Mouse (Mus musculus) right cerebral cortex, postnatal 25 days (tissue): ENCODE results near the gene Nsun2.
"Not testable (repeated sequence)": the region's sequence is repeated elsewhere in the genome, so short reads cannot be mapped to it uniquely, and the experiment has no call there.

Experiments
- DNase-seq: peaks from one replicate; pipeline ENCODE4 v3.0.0; 2022

The Nsun2 gene

DNA sequence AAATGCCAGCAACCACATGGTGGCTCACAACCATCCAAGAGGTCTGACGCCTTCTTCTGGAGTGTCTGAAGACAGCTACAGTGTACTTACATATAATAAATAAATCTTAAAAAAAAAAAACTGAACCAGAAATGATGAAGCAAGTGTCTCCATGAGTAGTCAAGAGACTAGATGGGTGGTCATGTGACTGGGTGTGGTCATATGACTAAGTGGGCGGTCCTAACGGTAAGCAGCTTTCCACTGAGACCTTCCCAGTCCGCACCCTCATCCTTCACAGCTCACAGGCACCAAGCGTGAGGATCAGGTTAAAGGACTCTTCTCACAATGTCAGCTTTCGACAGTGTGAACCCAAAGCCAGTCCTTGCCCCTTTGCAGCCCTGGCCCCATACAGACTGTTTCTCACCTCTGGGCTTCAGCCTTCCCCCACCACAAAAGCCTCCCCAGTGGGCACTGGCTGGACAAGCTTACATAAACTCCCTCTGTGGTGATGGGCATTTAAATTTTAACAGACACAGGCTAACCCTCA lies 22.5 kb downstream of the Nsun2 start:
- no peak for DNase-seq

- no peak for DNase-seq
Observed at GRCm38 (mm10) chr13:69556728-69557127, 23.2 kb downstream of the Nsun2 start.

- no peak for DNase-seq
Observed at GRCm38 (mm10) chr13:69558098-69558660, 24.6 kb downstream of the Nsun2 start.

DNA sequence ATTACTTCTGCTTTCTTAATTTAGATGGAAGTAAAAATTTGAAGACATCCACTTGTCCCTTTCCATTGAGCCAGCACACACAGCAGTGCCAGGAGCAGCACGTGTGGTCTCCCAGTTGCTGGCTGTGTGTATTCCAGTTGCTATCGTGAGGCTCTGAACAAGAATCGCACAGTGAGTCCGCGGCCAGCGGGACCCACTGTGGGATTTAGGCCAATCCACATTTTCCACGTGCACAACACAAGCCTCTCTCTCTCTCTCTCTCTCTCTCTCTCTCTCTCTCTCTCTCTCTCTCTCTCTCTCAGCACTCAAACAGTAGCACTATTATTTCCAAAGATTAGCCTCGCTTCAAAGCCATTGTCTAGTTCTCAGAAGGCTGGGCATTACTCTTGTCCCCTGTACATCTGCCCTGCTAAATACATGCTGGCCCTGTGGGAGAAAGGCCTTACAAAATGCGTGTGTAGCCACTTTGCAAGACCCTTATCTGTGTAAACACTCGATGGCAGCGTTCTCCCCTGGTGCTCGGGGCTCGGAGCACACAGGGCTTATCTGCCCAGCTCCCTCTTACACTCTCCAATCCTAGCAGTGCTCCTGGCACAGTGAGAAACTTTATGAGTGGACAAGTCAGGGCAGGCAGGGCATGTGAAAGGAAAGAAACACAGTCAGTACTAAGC lies 25.9 kb downstream of the Nsun2 start:
- DNase-seq: no peak

DNA sequence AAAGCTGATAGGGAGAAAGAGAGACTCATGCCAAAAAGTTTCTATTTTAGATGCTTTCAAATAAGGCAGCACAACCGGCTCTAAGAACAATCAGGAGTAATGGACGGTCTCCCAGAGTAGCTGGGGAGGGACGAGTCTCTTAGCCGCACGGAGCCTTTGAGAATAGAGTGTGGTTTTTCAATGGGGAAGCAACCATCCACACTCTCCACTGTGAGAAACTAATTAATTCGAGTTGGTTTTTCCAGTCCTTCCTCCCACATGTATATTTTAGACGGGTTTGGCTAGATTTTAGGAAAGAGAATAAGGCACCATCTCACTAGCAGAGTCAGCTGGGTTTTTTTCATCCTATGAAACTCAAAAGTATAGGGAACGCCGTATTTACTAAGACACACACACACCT lies 28.5 kb downstream of the Nsun2 start:
- no peak for DNase-seq

DNA sequence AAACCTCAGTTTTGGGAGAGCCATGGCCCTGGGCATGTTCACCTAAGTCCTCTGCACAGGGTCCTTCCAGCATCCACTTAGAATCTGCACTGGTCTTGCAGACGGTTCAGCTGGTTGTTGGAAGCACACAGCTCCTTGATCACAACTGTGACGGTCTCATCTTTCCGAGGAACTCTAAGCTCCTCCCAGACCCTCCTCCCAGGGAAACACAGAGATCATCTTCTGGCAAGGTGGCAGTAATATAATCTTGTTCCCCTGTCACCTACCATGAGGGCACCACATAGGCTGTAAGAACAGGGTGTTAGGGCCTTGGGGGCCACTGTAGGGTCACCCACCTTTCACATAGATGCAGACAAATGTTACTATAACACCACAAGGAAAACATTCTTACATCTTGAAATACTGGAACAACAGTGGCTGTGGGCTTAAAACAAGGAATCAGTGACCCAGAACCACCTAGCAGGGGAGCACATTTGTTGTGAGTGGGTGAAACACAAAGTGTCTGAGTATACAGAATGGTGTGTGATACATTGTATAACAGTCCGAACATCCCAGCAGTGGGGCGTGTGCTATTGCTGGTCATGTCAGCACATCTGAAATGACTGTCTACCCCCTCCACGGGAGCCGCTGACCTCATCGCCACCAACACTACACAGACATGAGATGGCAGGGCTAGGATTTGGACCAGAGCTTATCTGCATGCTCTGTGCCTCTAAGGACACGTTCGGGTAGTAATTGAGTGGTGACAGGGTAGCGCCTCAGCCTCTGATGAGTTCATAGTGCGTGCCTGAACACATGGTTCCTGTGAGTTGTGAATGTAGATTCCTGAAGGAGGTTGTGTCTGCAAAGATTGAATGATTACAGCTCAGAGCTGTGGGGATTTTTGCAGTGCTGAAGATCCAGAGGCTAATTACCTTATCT lies 29.4 kb downstream of the Nsun2 start:
- no peak for DNase-seq

DNA sequence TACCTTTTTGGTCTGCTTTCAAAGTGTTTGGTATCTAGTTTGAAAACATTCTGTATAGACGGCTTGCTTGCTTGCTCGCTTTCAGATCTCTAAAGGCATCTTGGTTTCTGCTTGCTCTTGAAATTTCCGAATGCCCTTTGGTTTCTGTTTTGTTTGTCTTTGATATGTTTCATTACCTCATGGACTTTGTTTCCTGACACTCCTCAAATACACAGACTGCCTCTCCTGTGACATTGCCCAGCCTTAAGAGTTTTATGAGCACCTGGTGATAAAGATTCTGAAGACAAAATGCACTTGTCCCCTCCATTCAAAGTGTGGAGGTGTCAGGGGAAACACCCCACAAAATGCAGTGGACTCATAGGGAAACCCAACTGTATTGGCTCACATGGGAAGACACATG lies 30.4 kb downstream of the Nsun2 start:
- no peak for DNase-seq

- no peak for DNase-seq
Observed at GRCm38 (mm10) chr13:69564573-69564972, 31.0 kb downstream of the Nsun2 start.

DNA sequence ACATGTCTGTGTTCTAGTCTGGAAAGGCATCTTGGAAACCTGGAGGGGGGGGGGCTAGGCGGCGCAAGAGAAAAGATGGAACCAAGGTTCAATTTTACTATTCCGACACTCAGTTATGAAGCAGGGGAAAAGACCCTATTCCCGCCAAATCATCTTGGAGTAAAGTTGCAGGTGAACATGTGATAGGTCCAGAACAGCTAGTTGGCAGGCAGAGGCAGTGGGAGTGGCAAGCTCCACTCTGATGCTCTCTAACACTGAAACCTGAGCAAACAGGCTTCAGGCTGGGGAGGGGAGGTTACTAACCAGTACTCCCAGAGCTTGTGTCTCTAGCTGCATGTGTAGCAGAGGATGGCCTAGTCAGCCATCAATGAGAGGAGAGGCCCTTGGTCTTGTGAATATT lies 31.9 kb downstream of the Nsun2 start:
- not testable (repeated sequence) for DNase-seq

- DNase-seq: no peak
Observed at GRCm38 (mm10) chr13:69569201-69569600, 35.7 kb downstream of the Nsun2 start.

DNA sequence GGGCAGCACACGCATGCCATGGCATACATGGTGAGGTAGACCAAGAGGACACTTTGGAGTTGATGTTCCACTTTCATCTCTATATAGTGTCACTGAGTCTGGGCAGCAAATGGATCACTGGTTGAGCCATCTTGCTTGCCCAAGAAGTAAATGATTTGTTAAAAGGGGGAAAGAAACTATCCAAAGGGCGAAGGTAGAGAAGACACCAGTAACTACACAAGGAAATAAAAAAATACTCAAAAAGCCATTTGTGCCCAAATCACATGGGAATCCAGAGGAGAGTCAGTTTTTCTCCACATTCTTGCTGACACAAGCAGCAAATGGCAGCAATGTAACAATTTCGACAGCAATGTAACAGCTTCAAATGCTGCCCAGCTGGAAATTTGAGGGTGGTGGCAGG lies 39.0 kb downstream of the Nsun2 start:
- DNase-seq: no peak

DNA sequence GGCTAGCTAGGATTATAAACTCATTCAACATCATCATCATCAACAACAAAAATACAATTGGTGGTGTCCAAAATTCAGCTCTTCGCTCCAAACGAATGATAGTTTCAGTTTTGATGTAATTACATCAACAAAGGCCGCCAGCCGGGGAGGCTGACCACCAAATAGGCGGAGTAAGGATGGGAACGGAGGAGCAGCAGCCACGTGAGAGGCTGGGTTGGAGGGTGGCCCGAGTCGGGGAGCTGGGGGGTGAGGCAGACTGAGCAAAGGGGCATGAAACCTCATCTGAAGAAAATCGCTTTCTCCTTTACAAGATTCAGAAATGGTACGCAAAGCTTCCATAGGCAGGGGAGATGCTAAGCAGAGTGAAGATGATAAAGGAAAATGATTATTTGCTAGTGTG lies 43.1 kb downstream of the Nsun2 start:
- no peak for DNase-seq

DNA sequence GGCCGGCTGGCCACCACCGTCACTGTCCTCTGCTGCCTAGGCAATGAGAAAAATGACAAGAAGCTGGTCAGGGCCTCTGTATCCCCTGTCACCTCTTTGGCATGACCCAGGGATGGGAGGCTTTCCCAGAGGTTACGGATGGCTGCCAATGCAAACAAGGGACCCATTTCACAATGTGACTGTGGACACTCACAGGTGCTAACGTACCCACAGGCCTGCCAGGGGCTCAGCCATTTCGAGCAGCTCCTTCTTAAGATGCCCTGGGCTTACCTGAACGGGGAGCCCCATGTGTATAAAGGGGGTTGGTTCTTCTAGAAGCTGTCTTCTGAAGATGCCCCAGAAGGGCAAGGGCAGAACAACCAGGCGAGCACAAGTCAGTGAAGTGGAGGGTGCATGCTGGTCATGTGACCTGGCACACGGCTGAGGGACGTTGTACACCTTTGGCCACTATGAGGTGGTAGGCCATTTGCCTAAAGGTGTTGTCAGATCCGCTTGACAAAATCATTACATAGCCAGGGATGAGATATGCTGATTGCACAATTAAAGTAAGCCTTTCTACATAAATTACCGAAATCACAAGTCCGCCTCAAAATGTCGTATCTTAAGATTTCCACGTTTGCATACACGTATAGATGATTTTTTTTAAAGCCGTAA lies 43.8 kb downstream of the Nsun2 start:
- no peak for DNase-seq

DNA sequence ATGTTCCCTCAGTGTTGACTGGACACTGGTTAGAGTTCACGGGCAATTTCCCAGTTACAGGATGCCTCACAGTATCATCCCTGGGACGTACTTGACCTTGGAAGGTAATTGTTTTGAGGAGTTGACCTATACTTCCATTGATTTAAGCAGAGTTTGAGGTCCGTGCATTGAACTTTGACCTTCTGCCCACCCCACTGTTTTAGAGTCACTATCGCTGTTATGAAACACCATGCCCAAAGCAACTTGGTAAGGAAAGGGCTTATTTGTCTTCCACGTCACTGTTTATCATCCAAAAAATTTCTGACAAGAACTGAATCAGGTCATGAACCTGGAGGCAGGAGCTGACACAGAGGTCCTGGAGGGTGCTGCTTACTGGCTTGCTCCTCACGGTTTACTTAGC lies 48.9 kb downstream of the Nsun2 start:
- no peak for DNase-seq

DNA sequence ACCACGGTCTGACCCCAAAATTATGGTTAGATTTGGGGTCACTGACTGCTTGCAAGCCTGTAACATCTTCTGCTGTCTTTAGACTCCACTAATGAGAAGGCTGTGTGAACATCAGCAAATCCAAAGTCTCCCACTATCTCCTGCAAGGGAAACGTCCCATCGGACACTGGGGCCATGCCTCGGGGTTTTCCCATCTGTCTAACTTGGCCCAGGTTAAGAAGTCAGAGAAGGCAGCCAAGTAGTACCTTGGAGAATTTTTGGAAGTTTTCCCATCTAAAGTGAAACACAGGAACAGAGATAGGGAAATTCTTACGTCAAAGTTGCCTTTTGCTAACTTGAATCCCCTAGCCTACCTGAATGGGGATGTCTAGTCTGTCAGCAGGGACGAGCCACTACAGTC lies 50.0 kb downstream of the Nsun2 start:
- no peak for DNase-seq

DNA sequence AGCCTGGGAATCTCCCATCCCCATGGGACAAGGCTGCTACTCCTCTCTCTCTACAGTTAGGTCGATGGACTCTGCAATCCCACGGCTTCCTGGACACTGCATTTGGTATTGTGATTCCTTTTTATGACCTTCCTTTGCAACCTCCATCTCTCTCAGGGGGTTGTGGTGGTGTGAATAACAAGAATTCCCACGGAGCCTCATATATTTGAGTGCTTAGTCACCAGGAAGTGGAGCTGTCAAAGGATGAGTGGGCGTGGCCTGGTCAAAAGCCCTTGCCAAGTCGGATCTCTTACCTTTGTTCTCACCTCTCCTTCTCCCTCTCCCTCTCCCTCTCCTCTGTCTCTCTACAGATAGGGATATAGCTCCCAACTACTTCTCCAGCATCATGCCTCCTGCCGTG lies 52.3 kb downstream of the Nsun2 start:
- DNase-seq: no peak

- no peak for DNase-seq
Observed at GRCm38 (mm10) chr13:69586337-69586736, 52.8 kb downstream of the Nsun2 start.

GRCm38 (mm10) chr13:69587849-69588248 lies 54.3 kb downstream of the Nsun2 start:
- no peak for DNase-seq

GRCm38 (mm10) chr13:69588263-69588662 lies 54.7 kb downstream of the Nsun2 start:
- no peak for DNase-seq

- no peak for DNase-seq
Observed at GRCm38 (mm10) chr13:69591338-69591737, 57.8 kb downstream of the Nsun2 start.

DNA sequence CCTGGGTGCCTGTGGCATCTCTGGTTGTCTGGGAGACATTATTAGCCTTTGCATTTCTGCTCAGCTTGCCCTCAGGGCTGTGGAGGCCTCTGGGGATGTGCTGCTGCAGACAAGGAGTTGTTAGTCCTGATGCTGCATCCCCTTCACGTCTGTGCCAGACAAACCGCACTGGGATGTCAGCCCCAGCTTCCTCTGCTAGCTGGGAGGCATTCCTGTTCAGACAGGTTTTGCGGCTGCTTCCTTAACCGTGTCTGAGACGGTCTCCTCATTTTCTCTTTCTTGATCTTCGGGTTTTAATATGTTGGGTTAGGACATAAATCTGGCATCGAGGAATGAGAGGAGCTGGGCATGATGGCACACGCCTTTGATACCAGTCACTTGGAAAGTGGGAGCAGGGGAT lies 58.7 kb downstream of the Nsun2 start:
- no peak for DNase-seq

DNA sequence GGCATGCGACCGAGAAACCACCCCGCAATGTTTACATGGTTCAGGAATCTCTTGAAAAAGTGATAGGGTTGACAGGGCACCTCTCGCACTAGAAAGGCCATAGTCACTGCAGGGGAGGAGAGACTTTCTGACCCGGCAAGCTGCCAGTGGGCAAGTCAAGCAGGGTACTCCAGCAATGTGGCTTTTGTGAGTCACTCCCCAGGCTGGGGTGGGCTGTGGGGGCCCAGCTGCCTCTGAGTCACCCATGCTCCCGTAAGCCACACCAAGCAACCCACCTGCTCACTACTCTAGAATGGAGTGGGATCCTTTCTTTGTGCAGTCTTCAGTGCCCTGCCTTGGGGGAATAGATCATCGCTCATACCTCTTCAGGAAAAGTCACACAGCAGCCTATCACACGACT lies 59.9 kb downstream of the Nsun2 start:
- DNase-seq: no peak

- DNase-seq: no peak
Observed at GRCm38 (mm10) chr13:69594577-69595256, 61.2 kb downstream of the Nsun2 start.
